Mouse (Mus musculus): Measurements from ENCODE around the gene Gm9268. TPM values are rescaled to one million over a fixed set of nuclear protein-coding genes. Genes with fewer than 3 reads are reported as not detected.
"Not testable (repeated sequence)": the region's sequence is repeated elsewhere in the genome, so short reads cannot be mapped to it uniquely, and the experiment has no call there.

The Gm9268 gene
- total RNA-seq (2015) (not detected in 2 replicates), total RNA-seq (2017) (not detected in 2 replicates)

DNA sequence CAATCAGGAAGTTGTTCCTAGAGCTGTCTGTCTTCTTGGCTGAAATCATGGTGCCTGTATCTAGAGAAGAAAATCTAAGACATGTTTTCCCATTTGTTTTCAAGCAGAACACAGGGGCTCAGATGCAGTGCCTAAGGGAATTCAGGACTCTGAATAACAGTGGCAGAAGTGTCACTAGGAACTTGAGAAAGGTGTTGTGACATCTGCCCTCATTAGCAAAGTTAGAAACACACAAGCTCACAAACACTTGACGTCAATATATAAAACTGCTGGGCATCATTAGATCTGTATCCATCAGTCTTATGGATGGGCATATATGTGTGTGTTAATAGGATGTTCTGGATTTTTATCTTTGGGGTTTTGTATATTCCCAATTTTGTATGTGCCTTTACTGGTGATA, at the start of gene Gm9268:
TSS of gene Gm9268 (plus strand) at position 301 of the 400 bp plus-strand sequence.
- ATAC-seq (ENCODE audit: poor library complexity, severe bottlenecking): not testable (repeated sequence)

DNA sequence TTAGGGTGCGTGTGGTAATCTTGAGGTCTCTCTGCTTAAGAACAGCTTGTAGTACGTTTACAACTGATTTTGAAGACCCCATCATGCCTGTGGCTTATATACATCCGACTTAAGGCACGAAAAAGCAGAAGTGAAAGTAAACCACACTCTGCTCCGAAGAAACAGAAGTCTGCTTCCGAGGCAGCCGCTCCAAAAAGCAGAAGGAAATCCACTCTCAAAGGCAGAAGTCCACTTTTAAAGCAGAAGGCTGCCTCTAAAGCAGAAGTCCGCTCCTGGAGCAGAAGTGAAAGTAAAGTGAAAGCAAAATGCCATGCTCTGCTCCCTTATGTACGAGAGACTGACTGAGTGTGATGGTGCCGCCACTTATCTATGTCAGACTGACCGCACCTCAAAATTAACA, 38.5 kb upstream of the Gm9268 start:
- peak; percentile 100 for ATAC-seq (ENCODE audit: poor library complexity, severe bottlenecking)

DNA sequence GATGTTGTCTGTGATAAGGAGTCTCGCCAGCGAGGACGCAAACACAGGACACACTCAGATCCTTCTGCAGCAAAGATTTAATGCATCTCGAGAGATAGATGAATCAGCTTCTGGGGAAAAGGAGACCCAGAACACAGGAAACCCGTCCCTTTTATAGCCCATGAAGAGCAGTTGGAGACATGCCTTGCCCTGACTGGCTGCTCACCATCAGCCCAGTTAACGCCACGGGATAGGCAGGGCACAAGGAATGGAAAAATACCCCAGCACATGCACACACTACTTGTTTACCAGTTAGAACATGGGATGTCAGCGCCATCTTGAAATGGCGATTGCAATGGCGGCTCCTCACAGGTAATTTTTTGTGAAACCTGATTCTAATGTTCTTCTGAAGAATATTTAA, 37.8 kb upstream of the Gm9268 start:
- ATAC-seq (ENCODE audit: poor library complexity, severe bottlenecking): no peak

DNA sequence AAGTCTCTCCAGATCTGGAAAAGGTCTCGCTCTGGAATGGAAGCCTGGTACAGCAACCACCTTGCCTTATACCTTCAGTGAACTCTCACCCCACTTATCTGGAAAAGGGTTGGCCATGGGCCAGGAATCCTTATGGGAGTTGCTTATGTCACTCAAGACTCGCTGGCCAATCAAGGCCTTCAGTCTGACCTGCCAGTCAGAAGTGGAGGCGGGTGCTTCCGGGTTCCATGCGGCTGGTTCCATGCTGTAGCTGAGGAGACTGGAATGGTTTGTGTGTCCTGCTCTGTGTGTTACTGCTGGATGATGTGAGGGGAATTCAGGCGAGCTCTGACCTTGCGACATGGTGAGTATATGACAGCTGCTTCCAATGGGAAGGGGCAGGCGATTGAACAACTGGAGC, 59.3 kb downstream of the Gm9268 start:
- ATAC-seq (ENCODE audit: poor library complexity, severe bottlenecking): no peak

Other genes with a start within 250 kb of the Gm9268 start
- not detected in 2 replicates for gene Vmn2r62, start 225.2 kb upstream of the Gm9268 start, total RNA-seq (2015)
- not detected in 2 replicates for gene Vmn2r62, start 225.2 kb upstream of the Gm9268 start, total RNA-seq (2017)
- gene Gm2381, start 151.5 kb upstream of the Gm9268 start, total RNA-seq (2015): not detected in 2 replicates
- not detected in 2 replicates for gene Gm2381, start 151.5 kb upstream of the Gm9268 start, total RNA-seq (2017)
- gene Vmn2r63, start 84.9 kb upstream of the Gm9268 start, total RNA-seq (2015): not detected in 2 replicates
- not detected in 2 replicates for gene Vmn2r63, start 84.9 kb upstream of the Gm9268 start, total RNA-seq (2017)
- not detected in 2 replicates for gene Zfp936, start 95.5 kb downstream of the Gm9268 start, total RNA-seq (2015)
- gene Zfp936, start 95.5 kb downstream of the Gm9268 start, total RNA-seq (2017): not detected in 2 replicates